Mouse (Mus musculus): ENCODE measurements at regions not wholly inside any gene's neighbourhood (a gene's known extent, or its start where the extent isn't known, plus 50 kb on each side); places are given as distances from the start of the nearest gene placed in this dataset.

DNA sequence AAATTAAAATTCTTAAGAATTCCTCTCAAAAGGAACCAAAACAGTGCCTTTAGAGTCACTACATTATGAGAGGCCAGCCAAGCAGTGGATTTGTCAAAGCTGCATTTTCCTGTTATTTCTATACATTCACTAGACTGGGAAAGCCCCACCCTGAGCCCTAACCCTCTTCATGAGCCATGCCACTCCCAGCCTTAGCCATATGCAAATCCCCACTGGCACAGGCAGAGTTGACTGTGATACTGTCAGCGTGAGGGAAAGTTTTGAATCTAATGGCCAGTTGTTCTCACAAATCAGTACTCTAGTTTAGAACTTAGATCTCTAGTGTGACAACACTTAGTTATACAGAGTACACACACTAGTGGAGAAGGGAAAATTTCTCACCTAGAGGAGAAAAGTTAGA, 486.4 kb downstream of the Inhba start:
- ATAC-seq: no peak

DNA sequence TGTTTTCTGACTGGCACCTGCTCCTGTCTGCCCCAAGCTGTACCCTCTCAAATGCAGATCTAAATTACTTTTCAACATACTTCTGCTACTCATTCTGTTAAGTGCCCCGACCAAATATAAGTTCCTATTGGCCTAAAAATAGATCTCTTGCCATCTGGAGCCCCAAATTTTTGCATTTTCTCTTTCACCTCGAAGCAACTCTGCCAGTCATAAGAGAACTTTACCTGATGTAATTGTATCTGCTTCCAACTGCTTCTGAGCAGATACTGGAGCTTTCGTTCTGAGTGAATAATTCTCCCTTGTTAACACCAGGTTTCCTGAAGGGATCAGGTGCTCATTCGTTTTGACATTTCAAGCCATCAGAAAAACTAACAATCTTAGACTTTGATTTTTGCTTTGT, 501.2 kb downstream of the Inhba start:
- ATAC-seq: no peak

DNA sequence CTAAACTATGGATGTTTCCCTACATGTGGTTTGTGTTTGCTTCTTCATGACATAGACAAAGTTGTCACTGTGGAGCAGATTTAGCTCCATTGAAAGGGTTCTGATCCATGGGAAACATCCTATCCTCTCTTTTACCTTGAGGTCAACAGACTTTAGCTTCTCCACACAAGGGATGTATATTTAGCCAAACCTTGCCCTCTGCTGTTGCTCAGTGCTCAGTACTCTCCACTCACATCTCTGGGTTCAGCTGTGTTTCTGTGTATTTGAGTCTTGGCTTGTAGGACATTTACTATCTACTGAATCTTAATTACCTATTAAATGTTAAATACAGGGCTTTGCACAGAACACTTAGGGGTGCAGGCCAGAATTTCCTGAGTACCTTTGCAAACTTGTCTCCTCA, 503.5 kb downstream of the Inhba start:
- no peak for ATAC-seq

DNA sequence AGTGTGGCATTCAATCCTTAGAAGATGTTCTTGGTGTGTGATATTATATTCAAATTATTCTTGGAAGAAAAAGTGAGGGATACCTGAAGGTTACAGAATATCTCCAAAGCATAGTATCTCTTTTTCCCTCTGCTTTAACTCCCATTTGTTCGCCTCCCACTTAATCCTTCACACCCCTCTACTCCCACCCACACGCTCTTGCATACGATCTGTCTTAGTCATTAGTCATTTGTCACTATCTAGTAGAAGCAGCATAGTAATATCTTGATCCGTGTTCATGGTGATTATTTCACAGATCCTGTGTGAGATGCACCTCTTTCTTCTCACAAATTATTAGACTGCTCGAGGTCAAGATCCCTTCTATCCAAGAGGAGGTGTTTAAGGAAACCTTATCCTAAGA, 517.4 kb downstream of the Inhba start:
- ATAC-seq: no peak

DNA sequence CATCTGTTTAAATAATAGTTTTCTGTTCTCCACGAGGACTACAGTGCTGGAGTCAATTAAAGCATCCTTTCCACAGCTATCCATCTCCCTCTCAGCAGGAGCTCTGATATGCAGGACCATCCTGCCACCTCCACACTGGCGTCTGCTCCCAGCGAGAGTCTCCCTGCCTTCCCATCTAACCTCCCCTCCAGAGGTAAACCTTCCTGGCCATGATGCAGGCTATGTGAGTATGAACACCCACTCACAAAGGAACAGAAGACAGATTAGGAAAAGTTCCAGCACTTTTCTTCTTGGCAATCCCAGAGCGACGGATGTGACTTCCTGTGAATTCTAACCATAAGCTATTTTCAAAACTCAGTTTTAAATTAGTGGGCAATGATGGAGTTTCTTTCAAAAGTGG, 532.1 kb downstream of the Inhba start:
- no peak for ATAC-seq

DNA sequence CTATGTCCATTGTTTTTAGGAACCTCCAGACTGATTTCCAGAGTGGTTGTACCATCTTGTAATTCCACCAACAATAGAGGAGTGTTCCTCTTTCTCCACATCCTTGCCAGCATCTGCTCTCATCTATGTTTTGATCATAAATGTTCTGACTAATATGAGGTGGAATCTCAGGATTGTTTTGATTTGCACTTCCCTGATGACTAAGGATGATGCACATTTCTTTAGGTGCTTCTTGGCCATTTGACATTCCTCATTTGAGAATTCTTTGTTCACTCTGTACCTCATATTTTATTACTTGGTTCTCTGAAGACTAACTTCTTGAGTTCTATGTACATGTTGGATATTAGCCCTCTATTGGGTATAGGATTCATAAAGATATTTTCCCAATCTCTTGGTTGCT, 538.4 kb downstream of the Inhba start:
- no peak for ATAC-seq

DNA sequence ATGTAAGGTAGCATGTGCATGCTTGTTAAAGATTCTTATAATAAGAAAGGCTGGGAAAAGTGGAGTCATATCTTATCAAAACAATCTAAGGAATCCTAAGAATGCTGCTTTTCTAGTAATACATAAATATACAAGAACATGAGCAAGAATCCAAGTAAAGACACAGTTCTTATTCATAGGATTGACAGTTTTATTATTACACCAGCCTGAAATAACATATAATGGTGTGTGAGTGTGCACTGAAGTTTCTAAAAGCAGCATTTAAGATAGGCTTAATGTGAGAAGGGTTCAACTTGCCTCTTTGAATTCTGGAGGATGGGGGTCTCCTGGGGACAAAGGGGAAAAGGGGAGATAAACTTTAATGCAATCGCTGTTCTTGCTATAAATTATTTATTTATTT, 553.3 kb downstream of the Inhba start:
- ATAC-seq: no peak

DNA sequence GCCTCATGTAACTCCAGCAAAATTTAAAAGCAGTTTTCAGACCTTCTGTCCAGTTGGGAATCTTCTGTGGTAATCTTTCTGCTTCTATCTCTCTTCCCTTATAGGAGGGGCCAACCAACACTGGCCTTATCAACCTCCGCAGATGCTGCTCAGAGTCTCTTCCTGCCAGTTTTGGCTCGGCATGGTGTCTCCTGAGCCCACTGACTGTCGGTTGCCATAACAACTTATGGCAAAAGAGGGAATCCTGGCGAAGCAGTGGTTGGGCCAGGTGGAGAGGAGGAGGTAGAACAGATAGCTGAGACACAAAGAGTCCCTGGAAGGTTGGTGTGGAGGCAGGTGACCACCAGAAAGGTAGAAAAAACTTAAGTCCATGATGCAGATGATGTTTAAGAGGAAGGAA, 562.4 kb downstream of the Inhba start:
- no peak for ATAC-seq

DNA sequence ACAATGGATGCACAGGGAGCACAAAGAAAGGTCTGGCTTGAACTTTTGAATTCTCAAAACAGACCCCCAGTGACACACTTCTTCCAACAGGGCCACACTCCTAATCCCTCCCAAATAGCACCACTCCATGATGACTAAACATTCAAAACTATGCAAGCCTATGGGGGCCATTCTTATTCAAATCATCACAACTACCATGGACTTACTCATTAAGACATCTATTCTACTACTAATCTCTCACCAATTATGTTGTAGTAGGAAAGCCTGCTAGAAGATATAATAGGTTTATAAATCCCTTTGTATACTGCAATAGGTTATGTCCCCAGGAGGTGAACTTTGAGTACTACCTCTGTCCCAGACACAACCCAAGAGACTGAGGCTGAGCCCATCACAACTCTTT, 574.6 kb downstream of the Inhba start:
- no peak for ATAC-seq

DNA sequence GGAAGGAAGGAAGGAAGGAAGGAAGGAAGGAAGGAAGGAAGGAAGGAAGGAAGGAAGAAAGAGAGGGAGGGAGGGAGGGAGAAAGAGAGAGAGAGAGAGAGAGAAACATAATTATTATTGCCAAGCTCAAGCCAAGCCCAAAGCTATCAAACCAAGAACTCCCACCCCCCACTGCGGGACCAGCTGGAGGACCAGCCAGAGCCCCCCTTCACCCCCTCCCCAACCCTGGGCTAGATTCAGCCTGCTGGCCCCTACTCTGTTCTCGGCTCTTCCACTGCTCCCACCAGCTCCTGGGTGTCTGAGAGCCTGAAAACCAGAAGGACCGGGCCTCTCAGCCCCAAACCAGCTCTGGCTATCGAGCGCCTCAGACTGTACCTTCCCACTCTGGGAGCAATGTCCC, 608.1 kb downstream of the Inhba start:
- ATAC-seq: no peak

DNA sequence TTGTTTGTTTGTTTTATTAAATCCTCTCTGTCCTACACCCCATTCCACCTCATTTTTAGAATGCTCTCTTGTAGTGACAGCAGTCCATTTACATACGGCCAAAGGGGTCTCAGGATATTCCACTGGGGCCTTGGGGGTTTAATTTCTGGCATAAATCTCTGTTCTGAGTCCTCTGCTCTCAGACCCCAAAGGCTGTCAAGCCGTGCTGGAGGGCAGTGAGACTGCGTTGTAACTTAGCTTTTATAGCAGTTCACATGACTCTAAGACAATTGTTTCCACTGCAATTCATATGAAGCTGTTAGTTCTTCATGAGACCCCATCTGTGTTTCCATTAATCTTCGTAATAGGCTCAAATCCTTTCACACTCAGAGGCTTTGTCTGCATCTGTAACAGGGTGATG, 614.9 kb downstream of the Inhba start:
- ATAC-seq: no peak

DNA sequence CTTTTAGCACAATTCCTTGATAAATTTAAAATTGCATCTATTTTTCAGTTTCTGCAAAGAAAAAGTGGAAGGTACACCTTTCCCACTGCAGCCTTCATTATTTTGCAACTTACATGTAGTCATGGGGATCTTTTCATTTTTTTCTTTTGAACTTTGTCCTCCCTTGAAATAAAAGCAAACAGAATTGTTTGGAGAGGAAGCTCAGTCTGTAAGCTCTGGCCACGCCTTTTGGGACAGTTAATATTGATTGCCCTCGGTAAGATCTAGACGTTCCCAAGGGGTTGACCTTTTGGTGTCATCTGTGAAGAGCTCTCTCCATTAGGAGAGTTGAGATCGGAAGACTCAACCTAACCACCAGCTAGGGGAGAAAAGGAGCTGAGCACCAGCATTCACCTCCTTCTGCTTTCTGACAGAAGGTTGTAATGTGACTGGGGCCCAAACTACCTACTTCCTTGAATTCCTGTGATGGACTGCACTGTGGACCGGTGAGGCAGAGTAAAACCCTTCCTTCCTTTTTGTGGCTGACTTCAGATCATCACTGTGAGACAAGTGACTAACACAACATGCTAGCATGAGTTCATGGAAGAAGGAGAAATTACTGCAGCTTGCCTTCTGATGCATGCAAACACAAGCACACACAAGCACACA, 621.9 kb downstream of the Inhba start:
- no peak for ATAC-seq

DNA sequence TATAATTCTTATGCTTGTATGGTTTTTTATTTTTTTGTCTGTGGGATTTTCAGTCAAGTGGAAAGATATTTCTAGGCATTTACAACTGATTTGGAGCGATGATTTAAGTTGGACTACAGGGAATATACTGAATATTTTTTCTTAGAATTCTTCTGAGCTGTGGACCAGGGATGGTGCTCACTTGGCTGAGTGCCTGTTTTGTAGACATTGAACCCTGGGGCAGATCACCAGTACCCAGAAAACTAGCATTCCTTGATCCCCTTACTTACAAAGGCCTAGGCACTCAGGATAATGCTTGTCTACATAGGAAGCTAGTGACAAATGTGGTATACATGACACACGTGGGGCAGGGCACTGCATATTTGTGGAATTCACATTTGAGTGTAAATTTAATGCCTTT, 624.6 kb downstream of the Inhba start:
- ATAC-seq: no peak

DNA sequence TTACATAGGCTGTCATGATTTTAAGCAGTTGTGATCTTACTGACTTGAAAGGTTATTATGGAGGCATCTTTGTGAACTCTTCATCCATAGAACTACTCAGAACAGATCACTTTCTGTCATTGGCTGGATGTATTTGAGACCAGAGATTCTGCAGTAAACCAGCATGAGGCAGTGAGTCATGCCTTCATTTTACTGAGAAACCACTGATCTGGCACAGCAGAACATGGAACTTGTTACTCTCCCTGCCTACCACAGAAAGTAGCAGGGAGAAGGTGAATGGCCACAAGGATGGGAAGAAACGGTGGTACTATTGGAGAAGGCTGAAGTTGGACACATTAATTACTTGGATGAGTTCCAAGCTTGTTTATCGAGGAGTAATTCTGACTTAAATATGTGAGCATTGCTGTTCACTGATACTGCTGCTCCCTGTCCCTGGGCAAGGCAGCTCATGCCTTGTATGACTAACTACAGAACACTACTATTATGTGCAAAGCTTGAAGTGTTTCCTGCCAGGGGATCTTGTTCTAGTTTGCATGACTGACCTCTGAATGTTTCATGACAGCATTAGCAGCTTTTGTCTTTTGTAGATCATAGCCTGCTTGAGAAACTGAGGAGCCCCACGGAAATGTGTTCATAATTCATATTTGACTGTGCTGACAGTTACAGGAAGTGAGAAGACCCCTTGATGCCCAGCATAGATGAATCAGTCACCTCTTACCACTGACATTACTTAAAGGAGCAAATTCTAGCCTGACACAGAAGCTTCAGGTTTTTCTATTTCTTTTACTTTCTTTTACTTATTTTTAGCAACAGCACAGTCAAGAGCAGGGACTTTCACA, 630.2 kb downstream of the Inhba start:
- ATAC-seq: no peak

DNA sequence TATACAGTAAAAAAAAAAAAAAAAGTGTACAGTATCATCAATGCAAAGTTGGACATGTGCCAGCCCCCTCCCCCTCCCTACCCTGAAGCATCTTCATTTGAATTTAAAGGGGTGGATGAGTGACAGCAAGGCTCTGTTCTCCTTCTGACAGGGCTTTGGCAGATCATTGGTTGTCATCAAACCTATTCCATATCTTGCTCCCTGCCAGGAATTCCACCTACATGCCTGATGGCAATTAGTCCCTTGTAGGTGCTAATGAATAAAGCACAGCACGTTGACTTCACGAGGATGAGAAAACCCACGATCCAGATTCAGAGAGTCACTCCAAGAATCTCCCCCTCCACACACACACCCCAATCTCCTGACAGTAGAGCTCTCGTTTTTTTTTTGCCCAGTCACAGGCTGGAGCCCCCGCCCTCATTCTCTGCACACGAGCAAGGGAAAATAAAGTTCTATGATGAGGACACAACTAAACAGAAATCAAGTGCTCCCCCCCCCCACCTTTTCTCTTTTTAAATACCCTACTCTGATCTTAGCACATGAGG, 630.9 kb downstream of the Inhba start:
- no peak for ATAC-seq

DNA sequence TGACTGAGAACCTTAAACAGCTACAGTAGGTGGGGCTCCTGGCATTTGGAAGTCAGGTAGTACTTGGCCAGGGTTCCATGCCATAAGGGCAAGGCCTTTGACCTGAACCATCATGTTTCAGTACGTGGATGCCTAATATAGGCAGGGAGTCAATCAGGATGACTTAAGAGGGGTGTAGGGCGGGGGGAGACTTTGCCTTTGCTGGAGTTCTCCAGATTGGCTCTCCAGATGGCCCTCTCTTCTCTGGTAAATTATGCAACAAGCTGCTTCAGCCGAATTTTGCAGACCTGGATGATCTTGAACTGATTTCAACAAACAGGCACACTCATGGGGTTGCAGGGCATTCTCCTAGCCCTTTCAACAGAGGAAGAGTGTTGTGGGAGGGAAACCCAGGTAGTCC, 633.7 kb downstream of the Inhba start:
- no peak for ATAC-seq

DNA sequence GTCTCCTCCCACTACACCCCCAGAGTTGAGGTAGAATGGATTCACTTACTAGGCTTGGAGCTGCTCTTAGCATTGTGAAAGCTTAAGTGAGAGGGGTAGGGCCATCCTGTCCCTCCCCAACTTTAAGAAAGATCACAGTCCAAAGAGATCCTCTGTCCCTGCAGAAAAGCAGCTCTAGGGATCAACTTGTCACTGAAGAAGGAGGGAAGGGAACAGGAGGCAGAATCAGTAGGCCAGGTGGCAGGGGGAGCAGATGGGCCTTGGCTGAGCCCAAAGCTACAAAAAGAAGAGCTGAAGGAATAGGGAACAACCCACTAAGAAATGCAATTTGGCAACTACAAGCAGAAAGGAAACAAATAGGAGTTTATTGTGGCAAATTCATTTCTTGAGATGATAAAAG, 634.4 kb downstream of the Inhba start:
- no peak for ATAC-seq

DNA sequence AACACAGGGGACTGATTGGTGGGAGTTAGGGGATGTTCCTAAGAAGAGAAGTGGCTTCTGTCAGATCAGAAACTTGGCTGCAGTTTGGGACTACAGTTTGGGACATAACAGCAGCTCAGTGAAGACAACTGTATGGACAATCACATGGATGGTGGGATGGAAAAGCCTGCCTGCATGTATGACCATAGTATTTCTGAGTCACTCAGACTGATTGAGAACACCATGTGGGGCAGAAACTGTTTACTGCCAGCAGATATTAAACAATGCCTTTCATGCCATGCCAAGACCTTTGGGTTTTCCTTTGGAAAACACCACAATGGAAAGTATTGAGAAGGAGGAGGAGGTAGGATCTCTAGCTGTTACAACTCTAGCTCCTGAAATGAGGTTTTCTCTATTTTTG, 635.0 kb downstream of the Inhba start:
- no peak for ATAC-seq

DNA sequence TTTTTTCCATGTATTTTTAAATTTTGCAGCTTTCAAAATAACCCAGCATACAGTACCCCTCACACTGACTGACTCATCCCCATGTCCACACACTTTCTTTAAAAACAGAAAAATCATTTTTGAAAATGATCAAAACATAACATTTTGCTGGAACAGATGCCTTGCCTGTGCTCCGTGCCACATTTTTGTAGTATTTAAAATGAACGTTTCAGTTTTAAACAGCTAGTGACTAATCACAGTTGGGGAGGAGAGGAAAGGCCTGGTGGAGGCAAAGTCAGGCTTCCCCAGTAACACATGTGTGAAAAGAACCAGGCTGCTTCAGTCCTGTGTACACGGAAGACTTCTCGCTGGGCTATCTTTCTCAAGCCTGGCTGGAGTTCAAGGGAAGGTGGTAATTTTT, 644.5 kb downstream of the Inhba start:
- no peak for ATAC-seq

DNA sequence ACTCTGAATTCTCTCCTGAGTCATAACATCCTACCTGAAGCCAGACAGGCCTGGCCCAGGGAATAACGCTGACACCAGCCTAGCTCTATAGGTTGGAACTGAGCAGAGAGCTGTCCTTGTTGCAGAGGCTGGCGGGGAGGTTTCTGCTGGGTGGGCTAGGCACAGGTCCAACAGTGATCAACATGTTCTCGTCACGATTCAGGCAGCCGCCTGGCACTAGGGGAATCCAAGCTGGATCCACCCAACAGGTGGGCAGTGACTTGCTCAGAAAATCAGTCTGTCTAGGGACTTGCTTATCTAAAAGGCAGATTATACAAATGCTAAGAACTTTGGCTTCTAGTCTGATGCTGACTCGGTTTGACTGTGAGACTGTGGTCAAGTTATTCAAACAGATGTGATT, 648.2 kb downstream of the Inhba start:
- no peak for ATAC-seq

DNA sequence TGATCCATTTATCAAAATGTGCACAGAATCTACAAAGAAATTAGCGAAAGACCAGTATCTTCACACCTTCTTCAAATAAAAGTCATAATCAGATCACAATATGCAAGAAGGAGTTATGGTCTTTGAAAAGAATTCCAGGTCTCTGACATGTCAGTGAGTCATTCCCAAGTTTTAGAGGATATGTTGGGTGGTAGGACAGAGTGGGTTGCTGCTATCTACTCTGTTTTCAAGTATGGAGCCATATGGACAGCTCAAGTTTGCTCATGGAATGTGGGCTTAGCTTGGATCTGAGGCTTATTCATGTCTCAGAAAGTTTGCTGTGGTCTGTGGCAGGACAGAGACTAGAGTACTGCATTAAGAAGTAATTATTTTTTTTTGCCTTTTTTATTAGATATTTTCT, 657.0 kb downstream of the Inhba start:
- ATAC-seq: no peak

DNA sequence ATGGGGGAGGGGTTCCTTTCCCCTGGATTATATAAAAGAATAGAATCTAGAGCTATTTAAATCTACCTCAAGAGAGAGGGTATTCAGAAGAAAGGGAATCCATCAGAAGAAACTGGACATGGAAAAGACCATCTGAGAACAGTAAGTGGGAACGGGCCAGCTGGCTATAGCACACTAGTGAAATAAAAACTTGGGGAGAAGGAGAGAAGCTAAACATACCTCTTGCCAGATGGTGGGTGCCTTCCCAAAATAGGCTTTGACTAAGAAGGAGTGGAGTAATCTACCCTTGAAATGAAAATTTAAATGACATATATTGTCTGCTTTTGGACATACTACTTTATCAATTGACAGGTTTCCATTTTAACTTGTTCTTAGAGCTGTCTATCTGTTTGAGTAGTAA, 657.6 kb downstream of the Inhba start:
- ATAC-seq: no peak

DNA sequence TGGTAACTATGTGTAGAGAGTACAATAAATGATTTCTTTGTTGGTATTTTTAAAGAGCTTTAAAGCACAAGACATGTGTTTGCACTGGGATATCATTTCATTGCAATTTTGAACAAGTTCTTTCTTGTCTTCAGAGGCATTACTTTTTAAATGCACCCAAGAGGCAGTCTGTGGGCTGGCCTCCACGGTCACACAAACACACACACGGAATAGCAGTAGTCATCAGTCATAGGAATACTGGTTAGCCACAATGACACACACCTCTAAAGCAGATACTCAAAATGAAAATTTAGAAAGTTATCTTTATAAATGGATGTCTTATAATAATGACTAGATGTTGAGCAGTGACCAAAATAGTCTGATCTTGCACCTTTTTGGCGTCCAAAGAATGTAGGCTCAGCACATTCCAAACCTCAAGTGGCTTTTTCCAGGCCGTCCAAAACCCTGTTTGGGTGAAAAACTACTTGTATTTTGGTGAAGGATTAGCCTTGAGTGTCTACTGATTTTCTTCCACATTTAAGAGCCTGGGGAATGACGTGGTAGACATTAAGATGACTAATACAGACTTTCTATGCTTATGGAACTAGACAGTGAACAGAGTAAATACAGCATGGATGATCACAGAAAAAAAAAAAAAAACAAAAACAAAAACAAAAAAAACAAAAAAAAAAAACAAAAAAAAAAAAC, 658.5 kb downstream of the Inhba start:
- ATAC-seq: no peak

DNA sequence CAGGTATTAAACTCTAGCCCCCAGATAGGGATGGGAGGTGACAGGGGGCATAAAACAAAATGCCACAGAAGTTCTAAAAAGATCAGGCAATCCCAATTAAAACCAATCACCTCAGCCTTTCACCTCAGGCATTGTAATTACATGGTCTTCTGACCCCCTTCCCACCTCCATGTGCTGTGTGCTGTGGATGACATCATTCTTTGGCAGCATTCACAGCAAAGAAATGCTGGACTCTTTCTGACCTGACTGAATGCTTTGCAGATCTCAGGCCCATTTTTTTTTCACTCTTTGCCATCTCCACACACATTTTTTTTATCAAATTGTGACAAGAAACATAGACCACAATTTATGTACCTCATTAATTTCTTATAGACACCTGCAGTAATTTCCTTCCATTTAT, 659.1 kb downstream of the Inhba start:
- no peak for ATAC-seq
